Mouse (Mus musculus): ENCODE measurements around the gene Plac9a.
"Not testable (repeated sequence)": the region's sequence is repeated elsewhere in the genome, so short reads cannot be mapped to it uniquely, and the experiment has no call there.

- TF ChIP-seq GATA1 (IDR thresholded peaks at IDR 0.05; ENCODE audit: borderline replicate concordance, low read length); FLI1 (IDR thresholded peaks at IDR 0.05; ENCODE audit: low read length): not testable (repeated sequence)
Observed at GRCm38 (mm10) chr14:25927562-25927881, 24.6 kb upstream of the Plac9a start, which contains the start of gene Tmem254a.

All from megakaryocyte, embryonic 14.5 days (primary cell).